Mouse (Mus musculus) ES-E14 (cell line): ENCODE results near the gene Mri1. TPM values are rescaled to one million over a fixed set of nuclear protein-coding genes. Genes with fewer than 3 reads are reported as not detected.

Experiments
- DNase-seq: peaks from one replicate; pipeline ENCODE4 v3.0.0-alpha.2; 2013; ENCODE audit warnings: low read depth, low spot score
- H3K27ac ChIP-seq: 2 replicates; pipeline ENCODE4 v1.5.1; 2012; ENCODE audit warnings: low read depth, mild to moderate bottlenecking, low read length, moderate library complexity, mixed read lengths; ENCODE audit not compliant: poor library complexity, insufficient read depth, severe bottlenecking
- H3K36me3 ChIP-seq: 2 replicates; pipeline ENCODE4 v1.6.1; 2012; ENCODE audit warnings: mild to moderate bottlenecking, low read length, moderate library complexity, mixed read lengths; ENCODE audit not compliant: control insufficient read depth, poor library complexity, insufficient read depth, severe bottlenecking
- H3K4me1 ChIP-seq, 2 experiments: fragments of 150-350 bp in 1 of 2; sonication (generic) in 1 of 2; 2 replicates each; pipeline ENCODE4 v1.6.1; 2012; ENCODE audit warnings: low read length in 2 of 2, mild to moderate bottlenecking in 1 of 2, mixed read lengths in 1 of 2; ENCODE audit not compliant: control insufficient read depth in 2 of 2, insufficient read depth in 2 of 2, poor library complexity in 1 of 2
- H3K4me3 ChIP-seq, 2 experiments: fragments of 150-350 bp in 1 of 2; sonication (generic) in 1 of 2; 2 replicates each; pipeline ENCODE4 v1.5.1; 2012; ENCODE audit warnings: low read length in 2 of 2, low read depth in 1 of 2, mild to moderate bottlenecking in 1 of 2, mixed read lengths in 1 of 2; ENCODE audit not compliant: insufficient read depth in 1 of 2, poor library complexity in 1 of 2, severe bottlenecking in 1 of 2
- H3K9ac ChIP-seq: 2 replicates; pipeline ENCODE4 v1.6.1; 2012; ENCODE audit warnings: low read depth, mild to moderate bottlenecking, low read length, mixed read lengths; ENCODE audit not compliant: poor library complexity, insufficient read depth, severe bottlenecking
- H3K9me3 ChIP-seq: fragments of 150-350 bp; sonication (generic); 2 replicates; pipeline ENCODE4 v1.6.1; 2012; ENCODE audit warnings: low read depth, mild to moderate bottlenecking, low read length; ENCODE audit not compliant: control insufficient read depth, insufficient read depth
- CHD2 ChIP-seq: IDR thresholded peaks from 2 replicates; pipeline ENCODE4 v1.6.1; 2014; ENCODE audit warnings: mild to moderate bottlenecking, low read depth, low read length, inconsistent platforms
- HCFC1 ChIP-seq: IDR thresholded peaks from 2 replicates; pipeline ENCODE4 v1.6.1; 2012; ENCODE audit warnings: low read length, inconsistent platforms, borderline replicate concordance; ENCODE audit not compliant: insufficient read depth
- MAFK ChIP-seq: IDR thresholded peaks from 2 replicates; pipeline ENCODE4 v1.6.1; 2014; ENCODE audit warnings: mild to moderate bottlenecking, low read depth, low read length, inconsistent platforms; ENCODE audit not compliant: insufficient read depth
- ZC3H11A ChIP-seq: IDR thresholded peaks from 2 replicates; pipeline ENCODE4 v1.6.1; 2012; ENCODE audit warnings: low read depth, mild to moderate bottlenecking, inconsistent platforms, low read length, borderline replicate concordance
- ZNF384 ChIP-seq: IDR thresholded peaks from 2 replicates; pipeline ENCODE4 v1.6.1; 2012; ENCODE audit warnings: low read depth, low read length, inconsistent platforms
- in situ Hi-C, 2 experiments: fragments of 600-800 bp; cut with MboI; formaldehyde crosslinking; loops; one replicate each; pipeline ENCODE4 v1.15.1; 2025; ENCODE audit warnings: low sequenced_read_pairs in 2 of 2, inconsistent platforms in 1 of 2; ENCODE audit not compliant: unreplicated experiment in 2 of 2
- total RNA-seq: library from RNA; depleted of rRNA; stranded (reverse); fragments of 300-350 nt; gene quantifications from 2 replicates; pipeline ENCODE4 v1.2.3, GENCODE M21; 2012

Gene Mri1
- total RNA-seq, 1 experiment = 32.7 TPM

DNA sequence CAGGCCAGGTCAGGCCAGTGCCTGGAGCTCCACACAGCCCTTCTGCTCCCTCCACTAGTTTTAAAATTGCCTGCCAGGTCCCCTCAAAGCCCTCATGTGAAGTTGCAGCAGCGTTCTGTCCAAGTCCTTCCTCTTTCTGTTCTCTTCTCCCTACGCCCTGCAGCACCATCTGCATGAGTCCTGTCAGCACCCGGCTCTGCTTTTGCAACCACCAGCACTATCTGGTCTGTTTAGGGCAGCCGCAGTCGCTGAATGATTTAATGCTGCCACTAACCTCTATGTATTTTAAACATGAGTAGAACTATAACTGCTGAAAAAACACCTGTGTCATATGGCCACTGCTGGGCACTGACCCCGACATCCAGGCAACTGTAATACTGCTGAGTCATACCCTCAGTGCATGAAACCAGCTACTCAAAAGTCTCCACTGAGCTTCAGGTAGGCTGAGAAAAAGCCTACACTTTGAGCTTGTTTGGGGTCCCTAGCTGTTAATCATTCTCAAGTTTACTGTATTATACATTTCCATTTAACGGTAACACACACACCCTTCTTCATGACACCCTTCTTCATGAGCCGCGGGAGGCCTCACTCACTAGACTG is 34.5 kb downstream of the Mri1 start:
- Histone ChIP-seq H3K4me3 (peak overlapping the region; percentile 42 to 48), H3K9me3 (no peaks in the 10 kb centered on the region), H3K36me3 (peaks cover 23% of the 10 kb centered on the region), H3K4me1 (peaks cover 2 to 6% of the 10 kb centered on the region in 2 experiments; a peak in 1 of 4 replicates), H3K9ac (0 out of 2 replicates have a peak overlapping the region, but pooled peaks have one; percentile 24), H3K27ac (peak overlapping the region; percentile 43; the same call in 1 of the 2 replicates)
- no peak for DNase-seq
- TF ChIP-seq ZNF384 (no peak), MAFK (peak; percentile 68), CHD2 (no peak)
- in situ Hi-C loops = no loop called here

DNA sequence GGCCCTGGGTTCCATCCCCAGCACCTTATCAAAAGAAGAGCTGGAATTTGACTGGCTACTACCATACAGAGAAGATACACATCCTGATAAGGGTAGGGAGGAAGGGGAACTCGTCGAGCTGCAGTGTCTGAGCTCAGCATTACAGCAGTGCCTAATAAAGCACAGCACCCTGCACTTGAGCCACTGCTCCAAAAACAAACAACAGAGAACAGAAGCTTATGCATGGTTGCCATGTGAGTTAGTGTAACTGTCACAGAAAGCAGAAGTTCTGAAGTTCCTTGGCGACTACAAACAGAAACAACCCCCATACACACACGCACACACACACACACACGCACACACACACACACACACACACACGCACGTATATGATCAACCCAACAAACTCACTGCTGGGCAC is 37.0 kb downstream of the Mri1 start:
- Histone ChIP-seq H3K4me1 (peaks cover 2 to 6% of the 10 kb centered on the region in 2 experiments; a peak in 1 of 4 replicates), H3K9me3 (no peaks in the 10 kb centered on the region), H3K27ac (no peak overlapping the region), H3K4me3 (no peak overlapping the region), H3K9ac (no peak overlapping the region), H3K36me3 (peaks cover 42% of the 10 kb centered on the region)
- TF ChIP-seq CHD2 = no peak
- no peak for TF ChIP-seq ZNF384
- TF ChIP-seq HCFC1 = no peak
- TF ChIP-seq ZC3H11A = no peak
- TF ChIP-seq MAFK = no peak
- in situ Hi-C loops = no loop called here
- DNase-seq = no peak

DNA sequence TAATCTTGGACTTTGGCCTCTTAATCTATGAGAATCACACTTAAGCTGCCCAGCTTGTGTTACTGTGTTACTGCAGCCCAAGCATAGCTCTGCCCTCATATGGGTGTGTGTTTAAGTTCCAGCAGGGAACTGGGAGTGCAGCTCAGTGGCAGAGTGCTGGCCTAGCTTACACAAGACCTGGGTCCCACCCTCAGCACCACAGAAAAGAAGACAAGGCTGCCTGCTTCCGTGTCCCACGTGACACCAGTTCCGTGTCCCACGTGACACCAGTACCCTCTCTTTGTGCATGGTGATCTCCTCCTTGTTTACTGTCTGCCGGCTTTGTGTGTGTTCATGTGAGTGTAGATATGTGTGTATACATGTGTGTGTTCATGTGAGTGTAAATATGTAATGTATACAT is 39.0 kb downstream of the Mri1 start:
- no peak for DNase-seq
- no peak overlapping the region for H3K27ac ChIP-seq
- H3K9ac ChIP-seq = no peak overlapping the region
- no peak overlapping the region for H3K4me3 ChIP-seq
- TF ChIP-seq ZNF384 (no peak), CHD2 (no peak), MAFK (no peak), ZC3H11A (no peak), HCFC1 (no peak)
- in situ Hi-C loops = no loop called here
- peaks cover 2 to 3% of the 10 kb centered on the region in 2 experiments; a peak in 1 of 4 replicates for H3K4me1 ChIP-seq
- H3K36me3 ChIP-seq = peaks cover 47% of the 10 kb centered on the region
- no peaks in the 10 kb centered on the region for H3K9me3 ChIP-seq

DNA sequence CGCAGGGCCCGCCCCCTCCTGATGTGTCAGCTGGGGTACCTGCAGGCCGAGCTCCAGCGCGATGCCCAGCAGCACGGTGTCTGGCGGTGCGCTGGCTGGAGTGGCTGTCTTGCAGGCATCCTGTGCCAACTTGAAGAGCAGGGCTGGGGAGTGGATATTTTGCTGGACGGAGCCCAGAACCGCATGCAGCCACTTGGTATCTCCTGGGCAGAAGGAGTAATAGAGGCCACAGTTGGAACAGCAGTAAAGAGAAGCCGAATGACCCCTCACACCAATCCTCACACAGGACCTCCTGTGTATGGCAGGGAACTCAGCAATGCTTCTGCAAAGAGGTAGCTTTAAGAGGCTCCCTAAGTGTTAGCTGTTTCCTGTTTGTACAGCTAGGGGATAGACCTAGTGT is 39.9 kb downstream of the Mri1 start:
- in situ Hi-C loops = no loop called here
- no peak for DNase-seq

DNA sequence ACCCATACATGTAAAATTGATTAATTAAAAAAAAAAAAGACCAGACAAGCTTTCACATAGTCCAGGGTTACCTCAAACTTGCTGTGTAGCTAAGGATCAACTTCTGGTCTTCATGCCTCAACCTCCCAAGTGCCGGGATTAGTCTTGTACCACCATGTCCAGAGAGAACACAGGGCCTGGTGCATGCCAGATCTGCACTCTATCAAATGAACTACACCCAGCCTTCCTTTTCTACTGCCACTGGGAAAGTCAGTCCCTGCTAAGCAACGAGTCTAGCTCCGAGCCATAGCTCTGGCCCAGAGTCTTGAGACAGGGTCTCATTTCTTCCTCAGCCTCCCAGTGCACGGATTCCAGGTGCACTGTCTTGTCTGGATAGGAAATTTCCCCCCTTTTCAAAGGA is 43.8 kb downstream of the Mri1 start:
- in situ Hi-C loops = no loop called here
- no peak overlapping the region for H3K9ac ChIP-seq
- no peak for DNase-seq
- TF ChIP-seq CHD2 (no peak), ZNF384 (no peak), MAFK (no peak)
- H3K27ac ChIP-seq = no peak overlapping the region
- no peaks in the 10 kb centered on the region for H3K9me3 ChIP-seq
- peaks cover 55% of the 10 kb centered on the region for H3K36me3 ChIP-seq
- H3K4me3 ChIP-seq = no peak overlapping the region
- peaks cover 0 to 5% of the 10 kb centered on the region in 2 experiments; a peak in 1 of 4 replicates for H3K4me1 ChIP-seq

More for the DNA sequence above, 39.9 kb downstream of the Mri1 start:
- Histone ChIP-seq H3K9me3 (no peaks in the 10 kb centered on the region), H3K4me1 (0 out of 4 replicates have a peak, but pooled peaks cover 0 to under 1% of the 10 kb centered on the region in 2 experiments), H3K27ac (no peak overlapping the region), H3K36me3 (peaks cover 51% of the 10 kb centered on the region), H3K4me3 (no peak overlapping the region), H3K9ac (no peak overlapping the region)
- TF ChIP-seq ZC3H11A (no peak), HCFC1 (no peak)
